Mouse (Mus musculus) pancreas, adult 10 weeks (tissue): Measurements from ENCODE around the gene Prrc2a. TPM values are rescaled to one million over a fixed set of nuclear protein-coding genes. Genes with fewer than 3 reads are reported as not detected.

ENCODE experiments used
- polyA plus RNA-seq: library from polyadenylated mRNA; stranded (reverse); fragments of 350-450 nt; fragmentation: Illumina TruSeq; extraction: RNeasy Lipid Tissue Mini Kit (QIAGEN cat#74804); gene quantifications from one replicate; pipeline ENCODE4 v1.2.3, GENCODE M21; 2015; ENCODE audit warnings: low read depth, low replicate concordance; ENCODE audit not compliant: insufficient read depth

Prrc2a gene
- polyA plus RNA-seq, 1 experiment from 2014 or later, result 89.4 TPM

Other genes starting within 250 kb of the Prrc2a start
- 10.7 TPM for gene Neu1, start 233.6 kb downstream of the Prrc2a start, polyA plus RNA-seq
- 8.4 TPM for gene Hspa1b, start 205.7 kb downstream of the Prrc2a start, polyA plus RNA-seq
- gene Gm20481, start 195.0 kb downstream of the Prrc2a start, polyA plus RNA-seq, result not detected
- 4.7 TPM for gene Hspa1a, start 192.7 kb downstream of the Prrc2a start, polyA plus RNA-seq
- not detected for gene Hspa1l, start 192.2 kb downstream of the Prrc2a start, polyA plus RNA-seq
- 7.8 TPM for gene Lsm2, start 183.0 kb downstream of the Prrc2a start, polyA plus RNA-seq
- gene Vars, start 163.9 kb downstream of the Prrc2a start, polyA plus RNA-seq, result 23.4 TPM
- gene Vwa7, start 148.3 kb downstream of the Prrc2a start, polyA plus RNA-seq, result 0.42 TPM
- gene Sapcd1, start 136.9 kb downstream of the Prrc2a start, polyA plus RNA-seq, result 1.5 TPM
- 1.8 TPM for gene Msh5, start 118.2 kb downstream of the Prrc2a start, polyA plus RNA-seq
- gene Clic1, start 114.9 kb downstream of the Prrc2a start, polyA plus RNA-seq, result 36.2 TPM
- 19.5 TPM for gene Ddah2, start 105.9 kb downstream of the Prrc2a start, polyA plus RNA-seq
- gene Ly6g6c, start 99.5 kb downstream of the Prrc2a start, polyA plus RNA-seq, result not detected
- gene Mpig6b, start 98.7 kb downstream of the Prrc2a start, polyA plus RNA-seq, result not detected
- not detected for gene Ly6g6e, start 88.0 kb downstream of the Prrc2a start, polyA plus RNA-seq
- not detected for gene Ly6g6d, start 86.8 kb downstream of the Prrc2a start, polyA plus RNA-seq
- gene Ly6g6f, start 79.3 kb downstream of the Prrc2a start, polyA plus RNA-seq, result not detected
- 25.5 TPM for gene Abhd16a, start 75.6 kb downstream of the Prrc2a start, polyA plus RNA-seq
- not detected for gene Ly6g5c, start 56.6 kb downstream of the Prrc2a start, polyA plus RNA-seq
- gene Ly6g5b, start 49.5 kb downstream of the Prrc2a start, polyA plus RNA-seq, result not detected
- 8.6 TPM for gene Gpank1, start 43.4 kb downstream of the Prrc2a start, polyA plus RNA-seq
- 52.8 TPM for gene Csnk2b, start 42.8 kb downstream of the Prrc2a start, polyA plus RNA-seq
- gene D17H6S53E, start 38.5 kb downstream of the Prrc2a start, polyA plus RNA-seq, result 6.8 TPM
- not detected for gene Apom, start 32.8 kb downstream of the Prrc2a start, polyA plus RNA-seq
- gene Bag6, start 29.7 kb downstream of the Prrc2a start, polyA plus RNA-seq, result 43.1 TPM
- 2.3 TPM for gene Aif1, start 11.2 kb upstream of the Prrc2a start, polyA plus RNA-seq
- 5.7 TPM for gene Lst1, start 23.5 kb upstream of the Prrc2a start, polyA plus RNA-seq
- 1.00 TPM for gene Ltb, start 29.5 kb upstream of the Prrc2a start, polyA plus RNA-seq
- gene Tnf, start 37.1 kb upstream of the Prrc2a start, polyA plus RNA-seq, result 0.50 TPM
- not detected for gene Lta, start 40.5 kb upstream of the Prrc2a start, polyA plus RNA-seq
- not detected for gene Gm16181, start 55.9 kb upstream of the Prrc2a start, polyA plus RNA-seq
- gene Atp6v1g2, start 68.8 kb upstream of the Prrc2a start, polyA plus RNA-seq, result 2.8 TPM
- gene Nfkbil1, start 70.9 kb upstream of the Prrc2a start, polyA plus RNA-seq, result 4.1 TPM
- 92.0 TPM for gene Ddx39b, start 76.8 kb upstream of the Prrc2a start, polyA plus RNA-seq
- gene H2-D1, start 97.8 kb upstream of the Prrc2a start, polyA plus RNA-seq, result 153 TPM
- gene H2-Q1, start 155.5 kb upstream of the Prrc2a start, polyA plus RNA-seq, result not detected
- 8.9 TPM for gene H2-Q2, start 177.3 kb upstream of the Prrc2a start, polyA plus RNA-seq
- gene H2-Q4, start 214.7 kb upstream of the Prrc2a start, polyA plus RNA-seq, result 22.5 TPM